Mouse (Mus musculus): ENCODE results near the gene Smarcc2.

GRCm38 (mm10) chr10:128535206-128535605 lies 76.2 kb downstream of the Smarcc2 start:
- TF ChIP-seq CTCF (IDR thresholded peaks at IDR 0.05; ENCODE audit: low read depth, low read length), result no peak
- TF ChIP-seq POLR2A (IDR thresholded peaks at IDR 0.05; ENCODE audit: insufficient read depth, low read length), result no peak

Data from ES-Bruce4 (cell line).